Comparison of ENCODE assay signal across 10 mouse cellular contexts in the genomic region with DNA sequence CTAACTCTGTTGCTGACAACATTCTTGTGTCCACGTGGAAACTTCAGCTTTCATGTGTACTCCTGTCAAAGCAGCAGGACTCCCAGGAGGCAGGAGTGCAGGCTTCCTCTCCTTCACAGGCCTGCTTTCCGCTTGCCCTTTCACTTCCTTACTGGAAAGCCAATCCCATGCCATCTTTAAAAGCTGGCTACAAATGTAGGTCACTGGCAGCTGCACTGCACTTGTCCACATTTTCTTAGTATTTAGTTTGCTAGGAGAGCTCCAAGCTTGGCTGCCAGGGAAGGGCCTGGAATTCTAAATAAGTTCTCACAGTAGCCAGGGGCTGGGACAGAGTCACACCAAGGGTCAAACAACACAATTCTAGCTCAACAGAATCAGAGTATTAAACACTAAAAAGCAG. TPM values are rescaled to one million over a fixed set of nuclear protein-coding genes. Genes with fewer than 3 reads are reported as not detected.
DNase-seq lines count a peak whose midpoint lies in the region; ATAC-seq and TF ChIP-seq lines count a peak whose summit lies in the region.
"Had no signal": no experiment of that assay in that cellular context is flagged by ENCODE, and none has a peak within 500 bp of the region (broad histone marks: within the 10 kb centered on the region; RNA-seq: fewer than 3 reads in every experiment).

No protein-coding gene starts in this region.

- no peaks in the 10 kb centered on the region for H3K27me3 ChIP-seq in hindbrain, embryonic 15.5 days
- no peaks in the 10 kb centered on the region for H3K27me3 ChIP-seq in hindbrain, embryonic 12.5 days
- H3K27me3 ChIP-seq in midbrain, embryonic 10.5 days (ENCODE audit: low read depth, poor library complexity, severe bottlenecking), result no peaks in the 10 kb centered on the region
- no peaks in the 10 kb centered on the region for H3K27me3 ChIP-seq in intestine, embryonic 15.5 days (replicated peaks)
- H3K27me3 ChIP-seq: stomach, embryonic 15.5 days had no signal

- H3K4me2 ChIP-seq in hindbrain, embryonic 15.5 days, result no peak overlapping the region
- H3K4me2 ChIP-seq in hindbrain, embryonic 12.5 days (replicated peaks), result no peak overlapping the region
- H3K4me2 ChIP-seq in intestine, embryonic 15.5 days (replicated peaks), result no peak overlapping the region
- H3K4me2 ChIP-seq: stomach, embryonic 15.5 days had no signal

- WGBS in hindbrain, embryonic 15.5 days, result 43% methylated on average over 2 of the region's 2 CpGs
- 55% methylated on average over 2 of the region's 2 CpGs for WGBS in hindbrain, embryonic 12.5 days
- 68% methylated on average over 2 of the region's 2 CpGs for WGBS in midbrain, embryonic 10.5 days
- 60% methylated on average over 2 of the region's 2 CpGs for WGBS in intestine, embryonic 15.5 days

- peak; percentile 60 for DNase-seq in brain, adult 2 months (ENCODE audit: low read depth, low spot score)
- DNase-seq in gastrocnemius, adult 18-20 months (ENCODE audit: low spot score), result peak; percentile 64
- DNase-seq in left cerebral cortex, adult 2 months (ENCODE audit: extremely low spot score in 1 of 2, low spot score in 2 of 2), result peak in 1 of 2 experiments; percentile 25
- DNase-seq in urinary bladder, adult 2 months (ENCODE audit: low spot score), result no peak
- no peak for DNase-seq in midbrain, embryonic 10.5 days (ENCODE audit: low spot score)

- H3K27ac ChIP-seq in hindbrain, embryonic 15.5 days (replicated peaks), result 0 out of 2 replicates have a peak overlapping the region, but pooled peaks have one; percentile 26
- H3K27ac ChIP-seq in hindbrain, embryonic 12.5 days, result no peak overlapping the region
- H3K27ac ChIP-seq in left cerebral cortex, adult 2 months, result peak overlapping the region; percentile 26
- H3K27ac ChIP-seq in midbrain, embryonic 10.5 days (replicated peaks), result no peak overlapping the region
- H3K27ac ChIP-seq in intestine, embryonic 15.5 days, result no peak overlapping the region
- H3K27ac ChIP-seq: macrophage; stomach, embryonic 15.5 days had no signal

- H3K4me3 ChIP-seq in hindbrain, embryonic 15.5 days, result no peak overlapping the region
- no peak overlapping the region for H3K4me3 ChIP-seq in hindbrain, embryonic 12.5 days
- no peak overlapping the region for H3K4me3 ChIP-seq in left cerebral cortex, adult 2 months
- no peak overlapping the region for H3K4me3 ChIP-seq in midbrain, embryonic 10.5 days
- no peak overlapping the region for H3K4me3 ChIP-seq in intestine, embryonic 15.5 days (replicated peaks)
- H3K4me3 ChIP-seq: stomach, embryonic 15.5 days had no signal

- TF ChIP-seq CTCF in left cerebral cortex, adult 2 months (IDR thresholded peaks at IDR 0.05), result no peak

- intact Hi-C loops in left cerebral cortex, adult 2 months (cut with DNase I), result no loop called here

- no peaks in the 10 kb centered on the region for H3K4me1 ChIP-seq in hindbrain, embryonic 15.5 days (replicated peaks)
- no peaks in the 10 kb centered on the region for H3K4me1 ChIP-seq in hindbrain, embryonic 12.5 days
- no peaks in the 10 kb centered on the region for H3K4me1 ChIP-seq in midbrain, embryonic 10.5 days
- no peaks in the 10 kb centered on the region for H3K4me1 ChIP-seq in intestine, embryonic 15.5 days (replicated peaks)
- H3K4me1 ChIP-seq: stomach, embryonic 15.5 days had no signal

- no peak overlapping the region for H3K9ac ChIP-seq in hindbrain, embryonic 15.5 days
- H3K9ac ChIP-seq in hindbrain, embryonic 12.5 days, result no peak overlapping the region
- no peak overlapping the region for H3K9ac ChIP-seq in intestine, embryonic 15.5 days
- H3K9ac ChIP-seq: stomach, embryonic 15.5 days had no signal

- no peaks in the 10 kb centered on the region for H3K36me3 ChIP-seq in hindbrain, embryonic 15.5 days
- no peaks in the 10 kb centered on the region for H3K36me3 ChIP-seq in hindbrain, embryonic 12.5 days
- H3K36me3 ChIP-seq in midbrain, embryonic 10.5 days, result no peaks in the 10 kb centered on the region
- H3K36me3 ChIP-seq in intestine, embryonic 15.5 days, result no peaks in the 10 kb centered on the region
- H3K36me3 ChIP-seq: stomach, embryonic 15.5 days had no signal

- peak; percentile 73; the same call in 1 of the 2 replicates for ATAC-seq in hindbrain, embryonic 15.5 days (ENCODE audit: low FRiP score, low read depth)
- no peak for ATAC-seq in hindbrain, embryonic 12.5 days (ENCODE audit: low FRiP score)
- ATAC-seq in intestine, embryonic 15.5 days, result no peak

- no peaks in the 10 kb centered on the region for H3K9me3 ChIP-seq in hindbrain, embryonic 15.5 days
- H3K9me3 ChIP-seq in hindbrain, embryonic 12.5 days (replicated peaks), result no peaks in the 10 kb centered on the region
- H3K9me3 ChIP-seq in midbrain, embryonic 10.5 days (replicated peaks), result no peaks in the 10 kb centered on the region
- no peaks in the 10 kb centered on the region for H3K9me3 ChIP-seq in intestine, embryonic 15.5 days
- H3K9me3 ChIP-seq: stomach, embryonic 15.5 days had no signal

RNA-seq across cellular contexts. Expression of a gene that starts 49.6 kb away (rescaled TPM):
- 36.4 and 39.3 TPM in 2 replicates for polyA plus RNA-seq in hindbrain, embryonic 15.5 days (2015; fragmentation: Nextera tagmentation; extraction: Ambion mirVana)
- 49.7 and 50.4 TPM in 2 replicates for polyA plus RNA-seq in hindbrain, embryonic 12.5 days (2016; fragmentation: Nextera tagmentation; extraction: Ambion mirVana)
- total RNA-seq in gastrocnemius, adult 18-20 months (2021), result 1 to 10 TPM; 7.1 to 8.6 TPM
- 10 to 100 TPM; 18.8 to 19.5 TPM for total RNA-seq in left cerebral cortex, adult 2 months (2021)
- 7.5 and 7.9 TPM in 2 replicates for polyA plus RNA-seq in urinary bladder, adult 2 months (2012; rRNA removed)
- 60.2 and 67.5 TPM in 2 replicates for polyA plus RNA-seq in midbrain, embryonic 10.5 days (2016; fragmentation: Nextera tagmentation; extraction: Ambion mirVana)
- polyA plus RNA-seq in intestine, embryonic 15.5 days (2015; fragmentation: Nextera tagmentation; extraction: Ambion mirVana), result 31.5 and 37.0 TPM in 2 replicates

RNA-seq across cellular contexts. Expression of a gene that starts 49.7 kb away (rescaled TPM):
- polyA plus RNA-seq in hindbrain, embryonic 15.5 days (2015; fragmentation: Nextera tagmentation; extraction: Ambion mirVana), result 104 and 105 TPM in 2 replicates
- 106 and 124 TPM in 2 replicates for polyA plus RNA-seq in hindbrain, embryonic 12.5 days (2016; fragmentation: Nextera tagmentation; extraction: Ambion mirVana)
- 10 to 100 TPM; 72.5 to 81.2 TPM for total RNA-seq in gastrocnemius, adult 18-20 months (2021)
- 10 to 100 TPM; 24.5 to 30.6 TPM for total RNA-seq in left cerebral cortex, adult 2 months (2021)
- polyA plus RNA-seq in urinary bladder, adult 2 months (2012; rRNA removed), result 56.1 and 62.5 TPM in 2 replicates
- polyA plus RNA-seq in midbrain, embryonic 10.5 days (2016; fragmentation: Nextera tagmentation; extraction: Ambion mirVana), result 130 and 141 TPM in 2 replicates
- 119 and 127 TPM in 2 replicates for polyA plus RNA-seq in intestine, embryonic 15.5 days (2015; fragmentation: Nextera tagmentation; extraction: Ambion mirVana)

Comparison
In these comparisons a context has a peak if more than half of its experiments do, and no peak if none do; other contexts are left out.
1. H3K27ac ChIP-seq: peak in hindbrain, embryonic 15.5 days (single experiment) and left cerebral cortex, adult 2 months (single experiment); none in hindbrain, embryonic 12.5 days (single experiment), midbrain, embryonic 10.5 days (single experiment) and intestine, embryonic 15.5 days (single experiment).
2. DNase-seq: peak in brain, adult 2 months (single experiment) and gastrocnemius, adult 18-20 months (single experiment); none in urinary bladder, adult 2 months (single experiment) and midbrain, embryonic 10.5 days (single experiment).